Mouse (Mus musculus) heart, postnatal 14 days (tissue): ENCODE data around the gene Apba1. TPM values are rescaled to one million over a fixed set of nuclear protein-coding genes. Genes with fewer than 3 reads are reported as not detected.
A peak's percentile ranks its signal among the peaks of the same experiment; 100 is the strongest.

Experiments used
- DNase-seq, 2 experiments: peaks; one replicate each; pipeline ENCODE4 v3.0.0; 2021 to 2022
- intact Hi-C: fragments of 180-260 bp; cut with DNase I; formaldehyde crosslinking; loops from one replicate; pipeline ENCODE4 v1.15.1; 2025
- total RNA-seq, 2 experiments: library from RNA; stranded (reverse); gene quantifications; 2 replicates each; pipeline ENCODE4 v1.2.3; 2021

Apba1 gene
- total RNA-seq, 2 experiments from 2014 or later, result 4.2 to 4.4 TPM

GRCm38 (mm10) chr19:23920220-23920544 lies 161.5 kb downstream of the Apba1 start:
- DNase-seq, result no peak
- intact Hi-C loops, result no loop called here

- no peak for DNase-seq
- intact Hi-C loops, result no loop called here
These were observed 163.9 kb downstream of the Apba1 start for GRCm38 (mm10) chr19:23922601-23923000.

GRCm38 (mm10) chr19:23924057-23924456 lies 165.4 kb downstream of the Apba1 start:
- DNase-seq, result no peak
- intact Hi-C loops, result no loop called here

GRCm38 (mm10) chr19:23924791-23925190 lies 166.1 kb downstream of the Apba1 start:
- no peak for DNase-seq
- intact Hi-C loops, result no loop called here

GRCm38 (mm10) chr19:23925541-23925940 lies 166.9 kb downstream of the Apba1 start:
- DNase-seq, result no peak
- intact Hi-C loops, result no loop called here

GRCm38 (mm10) chr19:23930826-23931225 lies 172.1 kb downstream of the Apba1 start:
- intact Hi-C loops, result no loop called here

GRCm38 (mm10) chr19:23941422-23941949 lies 182.8 kb downstream of the Apba1 start:
- intact Hi-C loops, result no loop called here
- DNase-seq, result no peak

More at GRCm38 (mm10) chr19:23930826-23931225, 172.1 kb downstream of the Apba1 start:
- no peak for DNase-seq

GRCm38 (mm10) chr19:23942886-23943285 lies 184.2 kb downstream of the Apba1 start:
- intact Hi-C loops, result no loop called here
- no peak for DNase-seq

- no peak for DNase-seq
- intact Hi-C loops, result no loop called here
These were observed 187.5 kb downstream of the Apba1 start for GRCm38 (mm10) chr19:23946026-23946685.

- DNase-seq, result no peak
- intact Hi-C loops, result no loop called here
These were observed 188.1 kb downstream of the Apba1 start for GRCm38 (mm10) chr19:23946751-23947150.

GRCm38 (mm10) chr19:23947871-23948270 lies 189.2 kb downstream of the Apba1 start:
- intact Hi-C loops, result no loop called here
- no peak for DNase-seq

GRCm38 (mm10) chr19:23948301-23949000 lies 189.8 kb downstream of the Apba1 start:
- intact Hi-C loops, result no loop called here
- no peak for DNase-seq

- no peak for DNase-seq
- intact Hi-C loops, result loop anchor here (10.0 kb wide), 1 partner anchor 1021 kb away; no protein-coding TSS in a partner anchor
These were observed 196.8 kb downstream of the Apba1 start for GRCm38 (mm10) chr19:23955461-23955860.

- intact Hi-C loops, result loop anchor here (10.0 kb wide), 1 partner anchor 1022 kb away; no protein-coding TSS in a partner anchor
- no peak for DNase-seq
These were observed 197.8 kb downstream of the Apba1 start for GRCm38 (mm10) chr19:23956299-23956975.

GRCm38 (mm10) chr19:23957563-23957962 lies 198.9 kb downstream of the Apba1 start:
- DNase-seq, result no peak
- intact Hi-C loops, result loop anchor here (10.0 kb wide), 1 partner anchor 1023 kb away; no protein-coding TSS in a partner anchor

- intact Hi-C loops, result loop anchor here (10.0 kb wide), 1 partner anchor 1024 kb away; no protein-coding TSS in a partner anchor
- DNase-seq, result no peak
These were observed 200.2 kb downstream of the Apba1 start for GRCm38 (mm10) chr19:23958925-23959324.

- DNase-seq, result no peak
- intact Hi-C loops, result loop anchor here (2.0 to 10.0 kb wide), 8 partner anchors 59 to 1025 kb away; partner anchors contain the start of genes Apba1, Fam189a2 and Ptar1
These were observed 201.2 kb downstream of the Apba1 start for GRCm38 (mm10) chr19:23959870-23960269.

GRCm38 (mm10) chr19:23960275-23960674 lies 201.6 kb downstream of the Apba1 start:
- intact Hi-C loops, result loop anchor here (2.0 to 10.0 kb wide), 7 partner anchors 59 to 588 kb away; partner anchors contain the start of genes Apba1, Fam189a2 and Ptar1
- peak; percentile 64 to 66 for DNase-seq

- intact Hi-C loops, result loop anchor here (1.0 to 10.0 kb wide), 8 partner anchors 60 to 589 kb away; partner anchors contain the start of genes Apba1, Fam189a2 and Ptar1
- DNase-seq, result no peak
These were observed 202.3 kb downstream of the Apba1 start for GRCm38 (mm10) chr19:23960831-23961447.

GRCm38 (mm10) chr19:23961516-23961915 lies 202.8 kb downstream of the Apba1 start:
- intact Hi-C loops, result loop anchor here (1.0 to 10.0 kb wide), 8 partner anchors 61 to 589 kb away; partner anchors contain the start of genes Apba1, Fam189a2 and Ptar1
- peak; percentile 86 to 88 for DNase-seq
